Mouse (Mus musculus) embryo, embryonic 11 days (tissue): ENCODE measurements at regions not wholly inside any gene's neighbourhood (a gene's known extent, or its start where the extent isn't known, plus 50 kb on each side); places are given as distances from the start of the nearest gene placed in this dataset.

ENCODE experiments used
- DNase-seq: peaks from one replicate; pipeline ENCODE4 v3.0.0-alpha.2; 2015

DNA sequence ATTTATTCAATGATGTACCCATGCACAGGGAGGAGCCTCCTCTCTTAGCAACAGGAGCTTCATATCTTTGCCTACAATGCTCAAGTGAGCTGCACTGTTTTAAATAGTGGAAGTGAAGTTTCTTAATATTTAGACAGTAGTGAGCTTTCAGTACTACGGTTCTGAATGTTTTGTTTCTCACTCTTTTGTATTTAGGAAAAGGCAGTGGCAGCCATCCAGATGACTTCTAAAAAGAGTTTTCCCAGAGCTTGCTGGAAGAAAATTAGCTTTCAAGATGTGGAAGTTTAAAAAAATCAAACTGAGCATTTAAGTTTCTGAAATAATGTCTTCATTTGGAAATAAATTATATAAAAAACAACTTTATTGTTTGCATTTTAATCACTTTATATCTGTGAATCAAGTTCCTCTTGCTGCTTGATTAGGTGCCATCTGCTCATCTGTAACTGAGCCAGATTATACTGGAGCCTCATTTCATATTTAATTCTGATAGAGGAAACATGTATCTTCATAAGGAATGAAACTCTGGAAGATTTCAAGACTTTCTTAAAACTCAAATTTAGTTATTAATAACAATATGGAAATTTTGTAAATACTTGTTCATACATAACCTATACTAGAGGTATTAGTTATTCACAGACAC lies 268.6 kb upstream of the Tle1 start:
- no peak for DNase-seq

DNA sequence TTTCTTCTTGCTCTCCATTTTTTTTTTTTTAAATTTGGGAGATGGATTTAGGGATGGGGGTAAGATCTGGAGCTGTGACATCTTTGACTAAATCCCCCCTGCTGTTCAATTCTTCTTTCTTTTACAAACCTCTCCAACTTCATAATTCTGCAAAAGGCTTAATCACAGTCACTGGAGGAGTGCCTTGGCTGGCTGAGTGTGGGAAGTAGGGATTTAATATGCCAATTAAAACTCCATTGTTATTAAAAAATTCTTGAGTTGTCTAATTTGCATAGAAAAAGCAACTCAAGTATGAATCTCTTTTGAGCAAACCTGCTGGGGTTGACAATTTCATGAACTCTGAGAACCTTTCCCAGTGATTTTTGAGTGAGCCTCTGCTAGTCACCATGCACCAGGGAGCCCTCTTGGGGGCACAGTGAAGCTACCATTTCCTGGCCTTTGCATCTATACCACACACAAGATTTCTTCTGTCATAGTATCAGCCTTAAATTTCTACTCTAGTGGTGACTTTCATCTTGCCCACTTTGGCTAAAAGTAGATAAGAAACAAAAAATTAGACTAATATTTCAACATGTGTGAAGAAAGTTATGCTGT lies 243.6 kb upstream of the Tle1 start:
- DNase-seq: peak; percentile 2

DNA sequence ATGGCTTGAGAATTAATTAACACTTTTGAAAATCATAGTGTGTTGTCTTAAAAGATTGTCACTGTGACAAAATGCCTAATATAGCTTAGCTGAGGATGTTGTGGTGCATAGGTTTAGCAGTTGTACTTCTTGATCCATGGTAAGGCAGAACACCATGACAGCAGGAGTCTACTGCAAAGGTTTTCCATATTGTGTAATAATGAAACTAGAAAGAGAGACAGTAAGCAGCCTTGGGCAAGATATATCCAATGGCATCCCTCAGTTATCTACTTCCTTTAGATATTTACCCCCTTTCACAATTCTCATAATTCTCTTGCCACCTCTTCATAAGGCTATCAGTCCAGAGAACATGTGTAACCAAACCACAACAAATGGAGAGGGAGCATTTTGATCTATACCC lies 236.6 kb upstream of the Tle1 start:
- DNase-seq: no peak

DNA sequence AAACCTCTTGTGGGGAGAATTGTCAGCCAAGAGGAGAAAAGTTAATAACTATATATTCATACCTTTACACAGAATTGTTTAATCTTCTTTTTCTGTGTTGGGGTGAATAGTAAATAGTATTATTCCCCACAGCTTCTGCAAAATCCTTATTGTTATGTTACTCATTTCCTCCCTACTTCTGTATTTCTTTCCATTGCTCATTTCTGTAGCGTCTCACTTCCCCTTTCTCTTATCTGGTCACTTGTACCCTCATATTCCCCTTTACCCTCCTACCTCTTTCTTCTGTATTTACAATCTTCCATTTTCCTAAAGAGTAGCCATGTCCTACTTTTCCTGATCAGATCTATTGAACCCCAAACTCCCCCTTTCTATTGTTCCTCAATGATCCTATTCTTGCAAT lies 224.6 kb upstream of the Tle1 start:
- DNase-seq: no peak

DNA sequence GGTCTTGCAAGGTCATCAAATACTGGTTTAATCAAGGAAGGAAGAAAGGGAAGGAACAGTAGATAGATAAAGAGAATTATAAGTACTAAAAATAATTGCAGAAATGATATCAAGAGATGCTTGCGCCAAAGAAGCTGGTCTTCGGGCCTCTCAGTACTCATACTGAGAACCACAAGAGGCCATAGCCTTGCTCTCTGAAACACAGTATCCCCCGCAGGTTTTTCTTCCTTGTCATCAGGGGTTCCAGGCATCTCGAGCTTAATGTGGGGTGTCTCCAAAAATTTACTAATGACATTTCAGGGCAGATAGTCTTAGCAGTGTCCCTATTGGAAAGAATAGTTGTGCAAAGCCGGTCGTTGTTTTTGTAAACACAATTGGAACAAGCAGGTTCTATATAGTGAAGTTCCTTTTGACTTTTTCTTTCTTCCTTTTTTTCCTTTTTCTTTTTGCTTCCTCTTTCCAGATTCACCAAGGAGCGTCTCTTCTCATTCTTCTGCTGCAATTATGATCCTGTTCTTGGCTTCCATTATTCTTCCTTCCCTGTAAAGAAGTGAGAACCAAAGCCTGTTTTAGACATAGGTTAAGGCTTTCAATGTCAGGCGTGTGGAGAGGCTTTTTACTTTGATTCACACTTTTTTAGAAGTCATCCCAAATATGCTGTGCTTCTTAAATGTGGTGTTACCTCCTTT lies 211.5 kb upstream of the Tle1 start:
- no peak for DNase-seq

DNA sequence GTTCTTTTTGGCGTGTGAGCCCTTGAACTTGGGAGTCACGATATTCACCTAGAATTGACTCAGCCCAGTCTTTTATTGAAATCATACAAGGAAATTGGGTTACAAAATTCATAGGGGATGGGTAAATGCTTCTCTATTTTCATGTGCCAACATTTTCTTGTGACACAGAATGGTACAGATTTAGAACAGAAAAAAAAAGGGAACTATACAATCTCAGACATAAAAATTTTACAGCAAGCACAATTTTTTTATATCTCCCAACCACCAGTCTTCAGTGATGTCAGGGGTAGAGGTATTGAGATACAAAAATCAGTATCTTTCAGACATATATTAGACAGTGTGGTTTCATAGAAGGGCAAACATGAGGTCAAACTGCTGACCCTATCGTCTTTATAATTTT lies 210.6 kb upstream of the Tle1 start:
- DNase-seq: no peak

DNA sequence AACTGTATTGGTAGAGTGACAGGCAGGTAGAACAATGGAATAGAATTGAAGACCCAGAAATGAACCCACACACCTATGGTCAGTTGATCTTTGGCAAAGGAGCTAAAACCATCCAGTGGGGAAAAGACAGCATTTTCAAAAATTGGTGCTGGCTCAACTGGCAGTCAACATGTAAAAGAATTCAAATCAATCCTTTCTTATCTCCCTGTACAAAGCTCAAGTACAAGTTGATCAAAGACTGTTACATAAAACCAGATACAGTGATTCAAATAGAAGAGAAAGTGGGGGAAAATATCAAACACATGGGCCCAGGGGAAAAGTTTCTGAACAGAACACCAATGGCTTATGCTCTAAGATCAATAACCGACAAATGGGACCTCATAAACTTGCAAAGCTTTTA lies 200.0 kb upstream of the Tle1 start:
- DNase-seq: no peak

DNA sequence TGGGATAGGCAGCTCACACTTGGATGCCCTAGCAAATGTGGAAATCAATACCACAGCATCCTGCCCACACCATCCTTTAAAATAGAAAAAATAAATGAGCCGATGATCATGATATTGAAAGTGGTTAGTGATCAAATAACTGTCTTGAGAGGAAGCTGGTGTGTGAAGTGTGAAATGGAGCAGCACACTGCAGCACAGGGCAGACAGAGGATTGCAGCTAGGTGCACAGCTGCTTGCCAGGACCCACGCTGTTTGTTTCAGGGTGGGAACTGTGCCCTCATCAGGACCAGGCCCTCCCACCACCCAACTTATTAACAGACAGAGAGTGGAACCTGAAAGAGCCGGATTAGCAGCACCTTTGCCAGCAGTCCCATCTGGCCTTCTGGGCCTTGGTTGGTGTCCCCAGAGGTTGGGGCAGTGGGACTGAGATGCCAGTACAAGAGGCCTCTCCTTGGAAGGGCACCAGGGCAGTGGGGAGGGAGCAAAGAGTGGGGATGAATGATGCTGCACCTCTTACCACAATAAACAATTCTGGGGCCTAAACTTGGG lies 191.2 kb upstream of the Tle1 start:
- DNase-seq: no peak

DNA sequence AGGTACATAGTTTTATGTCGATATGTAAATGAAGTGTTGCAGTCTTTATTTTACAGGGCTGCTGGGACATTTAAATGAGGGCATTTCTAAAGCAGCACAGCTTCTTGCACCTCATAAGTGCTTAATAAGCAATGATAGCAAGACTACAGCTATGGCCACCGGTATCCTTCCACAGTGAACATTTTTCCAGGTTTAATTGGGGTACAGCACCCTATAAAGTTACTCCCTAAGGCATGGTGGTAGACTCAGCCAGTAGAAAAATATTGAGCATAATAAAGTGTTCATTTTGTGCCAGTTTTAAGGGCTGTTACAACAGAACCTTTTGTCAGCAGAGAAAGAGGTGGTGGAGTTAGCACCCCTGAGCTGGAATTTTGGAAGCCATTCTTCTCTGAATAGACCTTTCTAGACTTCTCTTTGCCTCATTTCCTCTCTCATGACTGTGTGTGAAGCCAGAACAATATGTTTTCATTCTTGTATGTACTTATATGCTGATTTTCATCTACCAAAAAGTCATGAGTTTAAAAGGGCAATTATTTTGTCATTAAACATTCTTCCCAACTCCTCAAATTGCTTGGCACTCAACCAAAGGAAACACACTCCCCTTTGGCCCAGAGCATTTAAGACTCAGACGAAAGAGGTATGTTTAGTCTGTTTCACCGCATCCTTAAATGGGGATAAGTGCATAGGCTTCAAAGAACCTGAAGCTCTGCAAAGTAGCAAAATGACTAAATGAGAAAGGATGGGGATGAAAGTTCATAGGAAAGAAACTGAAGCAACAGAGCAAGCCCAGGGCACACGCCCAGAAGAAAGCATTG lies 189.3 kb upstream of the Tle1 start:
- DNase-seq: no peak

DNA sequence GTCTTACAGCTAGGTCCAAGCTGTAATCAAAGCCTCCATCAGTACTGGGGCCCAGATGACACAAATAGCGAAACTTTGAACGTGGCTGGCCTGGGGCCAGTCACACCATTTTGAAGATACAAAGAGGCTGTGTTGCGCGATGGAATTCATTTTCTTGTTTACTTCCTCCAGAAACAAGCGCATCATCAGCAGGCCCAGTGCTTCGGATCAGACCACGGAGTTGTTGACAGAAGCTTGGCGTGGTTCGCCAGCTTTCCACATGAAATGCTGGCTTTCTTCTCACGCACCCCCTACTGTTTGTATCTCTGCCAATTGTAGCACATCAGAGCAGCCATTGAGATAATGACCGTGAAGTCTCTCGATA lies 184.2 kb upstream of the Tle1 start:
- DNase-seq: peak; percentile 48

DNA sequence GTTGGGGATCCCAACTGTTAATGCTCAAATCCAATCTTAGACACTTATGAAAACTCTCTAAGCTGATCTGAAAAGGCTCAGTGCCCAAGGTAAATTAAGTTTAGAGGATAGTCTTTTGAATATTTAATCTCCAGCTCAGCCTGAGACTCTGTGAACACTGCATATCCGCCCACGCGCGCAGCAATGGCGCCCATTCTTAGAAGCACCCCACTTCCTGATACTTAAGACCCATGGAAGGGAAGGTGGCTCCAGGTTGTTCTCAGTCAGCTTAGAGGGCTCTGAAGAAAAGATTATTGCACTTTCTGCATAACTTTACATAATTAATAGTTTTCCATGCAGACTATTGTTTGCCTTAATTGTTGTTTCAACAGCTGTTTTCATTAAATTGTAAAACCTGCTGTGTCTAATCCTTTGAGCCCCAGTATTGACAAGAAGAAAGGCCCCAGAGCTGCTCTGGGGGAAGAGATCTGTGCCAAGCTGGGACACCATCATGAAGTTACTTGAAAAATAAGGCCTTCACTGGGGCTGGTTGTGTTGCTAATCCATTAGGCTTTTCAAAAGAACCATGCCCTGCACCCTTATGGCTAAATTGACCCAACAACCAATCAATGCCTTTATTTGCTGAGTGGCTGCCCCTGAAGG lies 183.7 kb upstream of the Tle1 start:
- DNase-seq: no peak

DNA sequence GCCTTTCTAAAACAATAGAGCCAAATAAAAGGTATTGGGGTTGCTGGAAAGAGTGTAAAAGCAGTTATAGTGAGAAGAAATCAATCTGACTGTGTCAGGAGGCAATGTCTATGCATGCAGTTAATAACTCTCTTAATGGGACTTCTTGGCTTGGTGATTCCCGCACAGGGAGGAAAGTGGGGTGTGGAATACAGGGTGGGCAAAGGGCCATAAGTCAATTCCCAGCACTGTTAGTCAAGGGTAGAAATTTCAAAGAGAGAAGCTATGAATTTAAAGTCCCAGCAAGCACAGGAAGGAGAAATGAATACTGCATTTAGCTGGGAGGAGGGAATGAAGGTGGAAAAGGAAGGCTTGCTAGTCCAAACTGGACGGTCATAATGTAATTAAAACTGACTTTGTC lies 183.0 kb upstream of the Tle1 start:
- DNase-seq: no peak

DNA sequence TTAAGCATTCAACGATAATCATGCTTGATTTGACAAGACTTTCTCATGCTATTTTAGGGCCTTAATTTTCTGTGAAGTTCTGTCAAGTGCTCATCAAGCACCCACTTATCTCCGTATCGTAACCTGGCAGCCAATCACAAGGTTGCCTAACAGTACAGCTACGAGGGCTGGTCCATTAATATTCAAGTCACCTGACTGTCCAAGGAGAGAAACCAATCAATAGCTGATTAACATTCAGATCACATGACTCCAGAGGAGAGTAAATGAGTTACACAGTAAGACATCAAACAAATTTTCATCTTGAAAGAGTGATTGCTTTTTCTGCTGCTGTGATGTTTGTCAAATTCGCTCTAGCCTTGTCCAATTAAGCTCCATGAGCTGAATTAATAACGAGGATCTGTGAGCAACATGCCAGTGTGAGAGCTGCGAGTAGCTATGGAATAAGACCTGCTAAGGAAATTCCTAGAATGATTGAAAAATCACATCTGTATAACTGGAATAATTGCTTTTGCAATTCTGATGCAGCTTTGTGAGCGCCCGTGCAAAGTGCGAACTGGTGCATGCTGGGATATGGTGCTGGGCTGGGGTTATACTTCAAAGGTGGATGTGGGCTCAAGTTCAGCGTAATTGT lies 181.9 kb upstream of the Tle1 start:
- DNase-seq: no peak

DNA sequence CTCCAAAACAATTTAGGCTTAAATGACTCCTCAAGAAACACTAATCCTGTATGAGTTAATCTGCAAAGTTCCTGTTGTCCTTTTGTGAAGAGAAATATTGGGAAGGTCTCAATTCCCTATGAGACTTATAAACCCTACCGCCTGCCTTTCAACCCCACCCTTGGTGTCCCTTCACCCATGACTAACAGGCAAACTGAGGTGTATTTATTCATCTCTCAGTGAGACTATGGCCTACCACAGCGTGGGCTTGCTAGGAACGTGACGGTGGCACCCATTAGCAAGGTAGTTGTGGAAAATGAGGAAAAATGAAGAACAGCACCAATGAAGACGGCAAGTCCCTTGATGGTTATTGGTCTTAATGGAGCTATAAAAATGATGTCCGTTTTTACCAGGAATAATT lies 181.0 kb upstream of the Tle1 start:
- DNase-seq: no peak

DNA sequence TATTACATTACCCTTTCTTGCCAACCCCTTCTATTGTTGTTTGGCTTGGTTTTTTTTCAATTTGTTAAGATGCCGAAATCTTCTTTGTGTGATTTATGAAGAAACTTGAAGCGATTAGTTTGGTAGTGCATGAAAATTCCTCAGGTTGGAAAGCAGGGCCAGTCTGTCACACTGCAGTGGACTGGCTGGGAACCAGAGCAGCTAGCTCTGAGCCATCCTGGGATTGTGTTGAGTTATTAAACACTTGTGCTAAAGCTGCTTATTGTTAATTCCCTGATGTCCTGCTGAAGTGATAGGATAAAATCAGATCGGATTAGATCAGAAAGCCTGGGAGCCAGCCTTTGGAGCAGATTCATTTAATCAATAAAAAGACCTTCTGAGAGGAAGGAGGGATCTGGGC lies 180.4 kb upstream of the Tle1 start:
- DNase-seq: no peak

DNA sequence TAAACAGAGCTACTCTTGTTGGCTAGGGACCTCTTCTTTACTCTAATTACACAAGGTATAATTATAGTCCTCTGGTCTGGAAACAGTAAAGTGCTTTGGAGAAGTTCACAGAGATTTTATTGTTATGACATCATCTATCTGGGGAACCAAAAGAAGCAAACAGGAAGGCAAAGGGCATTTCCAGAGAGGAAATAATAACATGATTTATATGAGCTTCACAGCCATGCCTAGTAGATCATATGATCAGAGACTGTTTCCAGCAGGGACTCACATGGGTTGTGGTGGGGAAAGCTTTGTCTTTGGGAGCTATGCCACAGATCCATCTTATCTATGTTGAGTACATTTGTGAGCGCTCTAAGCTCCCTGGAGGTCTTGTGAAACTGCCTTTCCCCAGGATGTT lies 178.8 kb upstream of the Tle1 start:
- no peak for DNase-seq

DNA sequence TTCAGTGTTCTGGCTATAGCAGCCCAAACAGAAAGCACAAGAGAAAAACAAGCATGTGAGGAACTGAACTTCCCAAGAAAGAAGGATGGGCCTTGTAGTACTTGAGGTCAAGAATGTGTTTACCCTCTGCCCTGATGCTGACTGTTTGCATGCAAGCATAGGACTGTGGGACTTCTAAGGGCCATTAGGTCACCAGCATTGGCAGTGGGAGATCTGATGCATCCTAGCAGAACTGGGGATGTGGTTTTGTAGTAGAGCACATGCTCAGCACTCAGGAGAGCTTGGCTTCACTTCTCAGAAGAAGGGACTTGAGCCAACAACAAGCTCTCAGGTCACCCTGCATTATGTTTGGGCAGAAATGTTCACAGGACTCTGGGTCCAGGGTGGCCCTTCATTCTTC lies 178.3 kb upstream of the Tle1 start:
- DNase-seq: no peak

DNA sequence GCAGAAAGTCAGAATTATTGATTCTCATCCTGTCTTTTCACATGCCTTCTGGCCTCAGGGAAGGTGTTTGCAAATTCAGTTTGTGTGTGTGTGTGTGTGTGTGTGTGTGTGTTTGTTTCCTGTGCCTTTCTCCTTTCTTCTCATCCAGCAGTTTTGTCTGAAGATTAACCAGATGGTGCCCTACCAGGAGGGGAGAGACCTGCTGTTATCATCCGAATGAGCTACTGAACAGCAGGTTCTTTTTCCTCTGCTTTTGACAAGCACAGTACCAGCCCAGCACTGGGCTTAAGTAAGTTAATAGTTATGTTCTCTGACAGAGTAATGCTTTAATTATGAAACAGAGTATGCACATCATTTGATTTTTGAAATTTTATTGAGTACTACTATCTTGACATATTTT lies 176.8 kb upstream of the Tle1 start:
- no peak for DNase-seq

DNA sequence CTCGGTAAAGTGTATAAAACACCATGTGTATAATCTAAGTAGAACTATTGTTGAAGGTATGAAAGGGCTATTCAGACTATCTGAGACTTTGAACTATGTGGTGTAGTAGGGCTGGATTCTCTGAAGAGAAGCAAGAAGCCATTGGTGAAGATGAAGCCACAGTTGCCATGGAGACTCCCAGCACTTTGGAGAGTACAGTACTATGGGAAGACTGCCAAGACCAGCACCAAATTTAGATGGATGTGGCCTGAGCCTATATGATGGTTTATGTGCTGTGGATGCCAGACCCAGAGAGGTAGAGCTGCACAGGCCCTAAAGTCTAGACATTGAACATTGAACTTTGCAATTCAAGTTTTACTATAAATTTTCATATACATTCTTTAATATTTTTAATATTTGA lies 151.3 kb upstream of the Tle1 start:
- DNase-seq: no peak

DNA sequence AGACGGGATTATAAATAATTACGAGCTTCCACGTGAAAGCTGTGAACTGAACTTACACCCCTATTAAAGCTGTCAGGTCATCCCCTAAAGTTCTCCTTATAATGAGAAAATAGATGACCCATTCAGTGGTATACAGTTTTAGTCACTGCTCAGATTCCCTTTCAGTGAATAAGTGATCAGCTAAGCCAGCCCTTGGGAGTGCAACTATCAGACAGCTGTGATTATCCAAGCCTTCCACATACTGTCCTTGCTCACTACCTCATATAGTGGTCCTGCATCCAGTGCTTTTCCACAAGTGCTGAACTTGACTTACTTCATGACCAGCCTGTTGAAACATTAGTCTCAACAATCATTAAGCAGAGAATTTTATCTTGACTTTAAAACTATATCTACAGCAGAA lies 131.2 kb upstream of the Tle1 start:
- no peak for DNase-seq

DNA sequence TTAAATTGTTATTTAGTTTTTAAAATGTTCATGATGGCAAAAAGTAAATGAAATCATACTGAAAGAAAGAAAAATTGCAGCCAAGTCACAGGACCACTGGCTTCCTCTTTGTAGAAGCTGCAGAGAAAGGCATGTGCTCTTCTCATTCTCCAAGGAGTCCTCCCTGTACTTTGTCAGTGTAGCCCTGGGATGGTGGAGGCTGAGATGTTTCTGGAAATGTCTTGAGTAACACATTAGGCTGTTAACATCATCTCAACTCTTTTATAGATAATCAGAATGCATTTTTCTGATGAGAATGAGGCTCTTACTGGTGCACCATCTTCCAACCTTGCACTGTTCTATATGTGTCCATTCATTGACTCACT lies 128.3 kb upstream of the Tle1 start:
- no peak for DNase-seq

DNA sequence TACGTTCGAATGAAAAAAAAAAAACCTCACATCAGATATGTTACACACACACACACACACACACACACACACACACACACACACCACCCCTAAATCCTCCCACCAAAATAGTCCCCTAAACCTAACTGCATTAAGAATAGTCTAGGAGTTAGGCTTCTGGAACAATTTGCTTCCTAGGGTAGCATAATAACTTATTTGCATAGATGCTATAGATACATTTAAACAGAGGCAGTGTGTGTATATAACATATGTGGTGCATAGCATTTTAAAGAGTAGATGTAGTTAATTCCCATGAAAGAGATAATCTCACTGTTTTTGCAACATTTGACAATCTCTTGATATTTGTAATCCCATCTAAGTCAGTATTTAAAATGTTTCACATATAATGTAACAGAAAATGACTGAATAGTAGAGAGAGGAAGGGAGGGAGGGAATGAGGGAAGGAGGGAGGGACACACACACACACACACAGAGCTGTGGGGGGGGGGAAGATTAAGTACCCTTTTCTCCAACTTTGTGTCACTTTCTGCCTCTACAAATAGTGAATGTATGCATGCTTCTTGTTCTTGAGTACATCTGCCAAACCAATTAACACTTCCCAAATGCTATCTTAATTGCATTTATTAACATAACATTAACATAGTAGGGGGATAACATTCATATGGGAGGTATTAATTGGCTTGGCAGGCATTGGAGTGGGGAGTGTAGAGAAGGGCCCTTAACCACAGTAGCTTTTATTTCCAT lies 127.7 kb upstream of the Tle1 start:
- no peak for DNase-seq
